Mouse (Mus musculus) ES-E14 (cell line): ENCODE results near the gene Cep131.

ENCODE experiments used
- CHD2 ChIP-seq: IDR thresholded peaks from 2 replicates; pipeline ENCODE4 v1.6.1; 2014; ENCODE audit warnings: mild to moderate bottlenecking, low read depth, low read length, inconsistent platforms
- HCFC1 ChIP-seq: IDR thresholded peaks from 2 replicates; pipeline ENCODE4 v1.6.1; 2012; ENCODE audit warnings: low read length, inconsistent platforms, borderline replicate concordance; ENCODE audit not compliant: insufficient read depth

DNA sequence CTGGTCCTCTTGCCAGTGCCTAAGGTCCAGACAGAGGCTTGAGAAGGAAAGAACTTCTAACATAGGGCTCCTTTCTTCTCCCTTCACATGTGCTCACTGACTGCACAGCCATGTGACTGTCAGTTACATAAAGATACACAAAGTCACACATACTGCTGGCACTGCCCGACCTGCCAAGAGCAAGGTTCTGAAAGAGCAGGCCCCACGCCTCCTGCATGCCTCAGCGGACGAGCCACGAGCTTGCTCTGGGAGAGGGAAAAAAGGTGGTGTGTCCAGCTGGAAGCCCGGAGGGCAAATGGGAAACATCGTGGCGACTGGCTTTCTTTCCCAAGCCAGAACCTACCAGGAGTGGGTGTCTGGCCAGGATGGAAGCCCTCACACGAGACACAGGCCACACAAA is 21.2 kb upstream of the Cep131 start:
- TF ChIP-seq CHD2 (no peak), HCFC1 (no peak)
